Mouse (Mus musculus): ENCODE data around the gene Eng.

- peak; percentile 80 for TF ChIP-seq CTCF (IDR thresholded peaks at IDR 0.05; ENCODE audit: low read depth, low read length)
- no peak for TF ChIP-seq POLR2A (IDR thresholded peaks at IDR 0.05; ENCODE audit: borderline replicate concordance, low read depth, low read length)
These were observed 43.8 kb upstream of the Eng start for GRCm38 (mm10) chr2:32602600-32603054.
